Mouse (Mus musculus) thymus, adult 2 months (tissue): ENCODE measurements around the gene Emg1.

Experiments used
- CTCF ChIP-seq: fragments of 200-500 bp; IDR thresholded peaks from 2 replicates; pipeline ENCODE4 v1.5.1; 2012; ENCODE audit warnings: mild to moderate bottlenecking, control low read depth, low read length, moderate library complexity, borderline replicate concordance; ENCODE audit not compliant: control insufficient read depth, poor library complexity, insufficient read depth; ENCODE audit errors: extremely low read depth
- POLR2A ChIP-seq: fragments of 200-500 bp; IDR thresholded peaks from 2 replicates; pipeline ENCODE4 v1.6.1; 2012; ENCODE audit warnings: mild to moderate bottlenecking, low read length, control low read depth, moderate library complexity; ENCODE audit not compliant: control insufficient read depth, poor library complexity, insufficient read depth; ENCODE audit errors: extremely low read depth

DNA sequence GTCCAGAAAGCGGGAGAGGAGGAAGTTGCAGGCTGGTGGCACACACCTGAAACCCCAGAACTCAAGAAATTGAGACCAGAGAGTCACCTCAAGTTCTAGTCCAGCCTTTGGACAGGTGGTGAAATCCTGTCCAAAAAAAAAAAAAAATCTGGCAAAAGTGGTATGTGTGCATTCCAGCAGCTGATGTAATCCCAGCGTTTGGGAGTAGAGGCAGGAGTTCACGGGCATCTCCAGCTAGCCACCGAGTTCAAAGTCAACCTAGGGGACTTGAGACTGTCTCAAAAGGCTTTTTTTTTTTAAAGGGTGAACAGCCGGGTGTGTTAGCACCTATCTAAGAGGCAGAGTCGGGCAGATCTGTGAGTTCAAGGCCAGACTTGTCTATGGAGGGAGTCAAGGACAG is 35.8 kb downstream of the Emg1 start:
- TF ChIP-seq CTCF (no peak), POLR2A (no peak)
